Mouse (Mus musculus) right cerebral cortex, postnatal 36 days (tissue): ENCODE results near the gene Stip1.
"Not testable (repeated sequence)": the region's sequence is repeated elsewhere in the genome, so short reads cannot be mapped to it uniquely, and the experiment has no call there.

Source experiments
- DNase-seq, 2 experiments: peaks; one replicate each; pipeline ENCODE4 v3.0.0; 2022; ENCODE audit warnings: low spot score in 2 of 2, mixed read lengths in 1 of 2

Stip1 gene

DNA sequence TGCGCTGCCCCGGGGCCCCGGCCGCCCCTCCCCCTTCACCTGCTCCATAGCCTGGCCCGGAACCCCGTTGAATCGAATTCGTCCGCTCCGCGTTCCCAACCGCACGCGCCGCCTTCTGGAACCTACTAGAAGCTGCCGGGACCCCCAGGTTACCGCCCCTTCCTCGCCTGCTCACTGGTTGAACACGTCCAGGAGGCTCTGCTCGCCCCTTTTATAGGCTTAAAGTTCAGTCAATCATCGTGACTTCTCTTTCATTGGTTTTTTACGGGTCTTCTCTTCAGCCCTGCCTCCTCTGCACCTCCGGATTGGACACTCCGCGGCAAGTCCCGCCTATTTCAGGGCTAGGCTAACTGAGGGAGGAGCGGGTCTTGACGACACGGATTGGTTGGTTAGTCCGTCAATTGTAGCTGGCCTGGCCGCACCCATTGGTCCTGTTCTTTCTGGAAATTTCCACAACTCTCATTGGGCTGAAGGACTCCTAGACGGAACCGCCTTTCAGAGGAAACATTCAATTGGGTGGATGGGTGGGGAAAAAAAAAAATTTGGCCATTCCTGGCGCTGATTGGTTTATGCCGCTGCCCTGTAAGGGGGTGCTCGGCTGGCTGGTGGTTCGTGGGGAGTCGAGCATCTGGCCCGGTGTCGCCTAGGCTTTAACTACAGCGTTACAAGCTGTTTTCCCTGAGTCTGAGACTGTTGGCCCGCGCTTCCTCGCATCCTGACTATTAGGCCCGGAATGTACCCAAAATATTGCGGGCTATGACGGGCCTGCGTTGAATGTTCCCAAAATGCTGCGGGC is at the start of gene Stip1:
Stip1 (minus strand) TSS at position 127 of the 796 bp plus-strand sequence.
- DNase-seq, result peak; percentile 99 to 100

GRCm38 (mm10) chr19:7089050-7089449 is 49.3 kb upstream of the Stip1 start:
- no peak for DNase-seq

DNA sequence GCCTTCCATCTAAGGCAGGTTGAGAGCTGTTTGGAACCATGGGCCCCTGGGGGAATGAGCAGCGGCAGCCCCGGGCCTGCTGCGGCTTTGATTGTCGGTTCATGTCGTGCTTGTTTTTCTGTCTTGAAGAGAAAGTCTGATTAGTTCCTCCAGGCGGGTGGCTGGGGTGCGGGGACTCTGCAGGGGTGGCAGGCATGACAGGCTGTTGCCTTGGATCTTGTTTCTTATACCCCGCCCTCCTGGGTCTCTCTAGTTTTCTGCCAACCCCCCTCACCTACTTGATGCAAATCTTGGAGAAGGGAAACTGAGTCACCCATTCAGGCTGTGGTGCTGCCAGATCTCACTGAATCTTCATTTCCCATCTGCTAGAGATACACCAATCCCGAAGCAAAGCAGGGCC is 48.8 kb upstream of the Stip1 start:
- no peak for DNase-seq

DNA sequence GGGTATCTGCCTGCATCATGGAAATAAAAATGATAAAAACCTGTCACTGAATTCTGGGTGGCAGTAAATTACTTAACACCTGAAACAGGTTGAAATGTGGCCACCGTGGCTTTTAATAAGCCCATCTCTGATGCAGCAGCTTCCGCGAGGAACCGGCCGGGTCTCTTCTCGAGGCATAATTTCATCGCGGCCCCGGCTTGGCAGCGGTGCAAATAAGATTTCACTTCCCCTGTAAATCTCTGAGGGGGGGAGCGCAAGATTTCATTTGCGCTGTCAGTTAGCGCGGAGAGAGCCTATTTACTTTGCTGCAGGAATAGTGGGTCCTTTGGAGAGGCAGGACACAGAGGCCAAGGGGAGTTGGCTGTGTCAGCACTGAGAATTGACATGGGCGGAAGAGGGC is 45.0 kb upstream of the Stip1 start:
- DNase-seq, result no peak

- peak; percentile 40 to 66 for DNase-seq
These were observed 43.4 kb upstream of the Stip1 start for GRCm38 (mm10) chr19:7083035-7083794.

DNA sequence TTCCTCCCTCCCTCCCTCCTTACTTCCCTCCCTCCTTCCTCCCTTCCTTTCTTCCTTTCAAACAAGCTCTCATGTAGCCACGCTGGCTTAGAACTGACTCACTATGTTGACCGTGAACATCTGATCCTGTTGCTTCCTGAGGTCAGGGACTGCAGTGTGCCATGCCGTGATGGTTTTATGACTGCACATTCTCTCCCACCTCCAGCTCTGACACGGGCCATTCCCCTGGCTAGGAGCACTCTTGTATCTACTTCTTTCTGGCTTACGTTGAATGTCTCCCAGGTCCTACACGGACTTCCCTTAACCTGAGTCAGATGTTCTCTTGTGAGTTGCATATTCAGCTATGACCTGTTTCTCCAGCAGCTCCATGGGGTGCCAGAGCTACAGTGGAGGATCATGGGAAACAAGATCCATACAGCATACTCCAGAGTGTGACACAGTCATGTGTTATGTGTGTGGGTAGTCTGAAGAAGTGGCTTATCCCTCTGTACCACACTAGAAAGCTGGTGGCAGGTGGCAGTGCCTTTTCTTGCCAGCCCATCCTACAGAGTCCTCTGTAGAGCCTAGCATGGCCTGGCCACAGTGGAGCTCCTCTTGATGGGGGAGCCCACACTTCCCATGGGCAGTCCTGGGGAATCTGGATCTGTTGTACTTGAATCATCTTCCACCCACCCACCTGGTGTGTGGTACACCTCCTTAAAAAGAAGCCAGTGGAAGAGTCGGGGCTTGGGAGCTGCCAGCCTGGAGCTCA is 41.9 kb upstream of the Stip1 start:
- DNase-seq, result peak; percentile 45 to 73

DNA sequence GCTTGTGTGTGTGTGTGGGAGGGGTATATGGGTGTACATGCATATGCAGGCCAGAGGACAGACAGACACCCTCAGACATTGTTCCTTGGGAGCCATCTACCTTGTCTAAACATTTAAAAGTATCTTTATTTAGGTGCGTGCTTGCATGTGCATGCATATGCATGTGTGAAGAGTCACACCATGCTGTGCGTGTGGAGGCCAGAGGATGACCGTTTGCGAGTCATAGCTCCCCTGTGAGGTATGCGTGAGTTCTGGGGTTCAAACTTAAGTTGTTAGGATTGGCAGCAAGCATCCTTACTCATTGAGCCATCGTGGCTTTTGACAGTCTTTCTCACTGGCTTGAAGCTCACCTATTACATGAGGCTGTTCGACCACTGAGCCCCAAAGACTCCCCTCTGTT is 38.5 kb upstream of the Stip1 start:
- no peak for DNase-seq

DNA sequence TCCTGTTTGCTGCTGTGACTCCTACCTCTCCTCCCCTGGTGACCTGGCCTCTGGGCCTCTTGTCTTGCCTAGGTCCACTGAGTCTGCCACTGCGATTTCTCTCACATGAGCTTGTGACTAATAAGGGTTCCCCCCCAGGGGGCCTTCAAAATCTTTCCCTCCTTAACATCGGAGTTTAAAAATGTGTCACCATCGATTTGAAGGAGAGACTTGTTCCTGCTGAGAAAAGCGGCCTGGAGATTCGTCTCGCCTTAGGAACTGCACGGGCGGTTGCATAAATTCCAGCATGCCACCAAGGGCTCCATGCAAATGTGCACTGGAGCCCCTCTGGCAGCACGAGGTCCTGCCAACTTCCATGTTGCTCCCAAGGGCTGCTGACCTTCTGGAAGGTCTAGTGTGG is 37.9 kb upstream of the Stip1 start:
- no peak for DNase-seq

DNA sequence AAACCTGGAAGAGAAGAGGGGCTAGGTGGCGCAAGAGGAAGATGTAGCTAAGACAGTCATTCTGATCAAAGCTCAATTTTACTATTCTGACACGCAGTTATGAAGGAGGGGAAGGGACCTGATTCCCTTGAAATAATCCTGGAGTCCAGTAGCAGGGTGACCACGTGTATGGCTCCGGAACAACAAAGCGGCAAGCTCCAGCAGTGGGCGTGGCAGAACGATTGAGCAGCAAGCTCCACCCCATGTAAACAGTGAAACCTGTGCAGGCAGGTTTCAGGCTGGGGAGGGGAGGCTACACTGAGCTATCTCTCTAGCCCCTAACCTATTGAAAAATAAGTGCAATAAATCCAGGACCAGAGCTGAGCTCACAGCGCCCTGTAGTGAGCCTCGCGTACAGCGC is 35.6 kb upstream of the Stip1 start:
- not testable (repeated sequence) for DNase-seq

DNA sequence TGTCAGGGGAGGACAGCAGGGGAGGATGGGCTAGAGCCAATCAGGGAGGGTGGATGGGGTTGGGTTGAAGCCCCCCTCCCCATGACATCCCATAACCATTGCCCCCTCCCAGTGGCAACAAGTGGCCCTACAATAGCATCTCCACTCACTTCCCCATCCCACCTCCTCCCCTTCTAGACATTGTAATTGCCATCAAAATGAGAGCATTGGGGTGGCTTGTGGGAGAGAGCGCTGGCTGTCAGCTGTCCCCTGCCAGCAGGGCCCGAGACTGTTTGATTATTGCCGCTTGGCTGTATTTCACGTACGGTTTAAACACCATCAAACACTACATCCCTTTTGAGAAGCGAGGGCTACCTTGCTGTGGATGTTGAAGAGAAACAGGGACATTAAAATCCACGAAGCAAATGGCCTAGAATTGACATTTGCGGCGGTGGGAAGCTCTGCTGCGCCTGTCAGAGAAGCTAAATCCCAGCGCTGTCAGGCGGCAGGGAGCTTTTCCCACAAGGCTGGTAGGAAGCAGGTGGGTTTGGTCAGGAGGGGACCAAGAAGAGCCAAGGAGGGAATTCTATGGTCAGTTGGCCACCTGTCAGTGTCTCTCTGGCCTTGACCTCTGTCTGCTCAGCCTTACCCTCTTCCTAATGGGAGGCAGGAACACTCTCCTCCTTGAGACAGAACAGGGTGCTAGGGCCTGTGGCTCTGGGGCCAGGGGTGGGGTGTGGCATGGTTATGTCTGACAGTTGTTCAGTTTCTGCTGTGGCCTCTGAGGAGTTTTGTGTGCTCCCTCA is 34.4 kb upstream of the Stip1 start:
- DNase-seq, result no peak

- DNase-seq, result no peak
These were observed 32.5 kb upstream of the Stip1 start for GRCm38 (mm10) chr19:7072221-7072620.

GRCm38 (mm10) chr19:7070775-7071174 is 31.0 kb upstream of the Stip1 start:
- DNase-seq, result no peak

DNA sequence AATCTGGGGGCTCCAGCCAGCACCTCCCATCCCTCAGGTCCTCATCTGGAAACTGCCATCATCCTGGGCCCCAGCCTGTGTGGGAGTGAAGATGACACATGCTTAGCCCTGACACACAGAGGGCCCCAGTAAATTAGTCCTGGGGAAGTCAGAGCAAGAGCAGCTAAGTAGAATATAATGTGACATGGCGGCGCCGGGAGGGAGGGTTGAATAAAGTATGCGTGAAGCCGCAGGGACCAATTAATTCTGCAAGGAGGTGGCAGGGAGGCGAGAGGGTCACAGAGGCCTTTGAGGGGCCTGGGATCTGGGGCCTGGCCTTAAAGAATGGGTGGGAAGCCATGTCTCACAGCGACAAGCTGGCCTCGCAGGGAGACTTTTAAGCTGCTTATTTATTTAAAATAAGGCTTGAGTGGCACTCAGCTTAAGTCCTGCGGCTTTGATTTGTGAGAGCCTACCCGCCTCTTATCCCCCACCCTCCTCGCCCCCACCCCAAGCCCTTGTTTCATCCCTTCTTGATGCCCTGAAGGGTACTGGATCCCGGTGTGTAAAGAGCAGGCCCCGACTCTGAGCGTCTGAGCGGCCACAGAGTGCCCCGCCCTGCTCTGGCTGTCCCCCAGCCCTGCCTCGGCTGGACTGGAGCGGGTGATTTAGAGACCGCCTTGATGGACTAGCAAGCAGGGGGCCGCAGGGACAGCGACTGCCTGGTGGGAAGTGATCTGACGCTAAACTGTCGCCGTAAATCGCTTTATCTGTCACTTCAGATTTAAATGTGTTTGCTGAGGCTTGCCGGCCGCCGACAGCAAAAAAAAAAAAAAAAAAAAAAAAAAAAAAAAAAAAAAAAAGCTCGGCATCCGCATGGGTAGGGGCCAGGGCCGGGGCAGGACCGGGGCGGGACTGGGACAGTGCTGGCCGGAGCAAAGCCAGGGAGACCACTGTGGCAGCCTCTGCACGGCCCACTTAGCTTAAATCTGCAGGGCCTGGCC is 30.3 kb upstream of the Stip1 start:
- no peak for DNase-seq

DNA sequence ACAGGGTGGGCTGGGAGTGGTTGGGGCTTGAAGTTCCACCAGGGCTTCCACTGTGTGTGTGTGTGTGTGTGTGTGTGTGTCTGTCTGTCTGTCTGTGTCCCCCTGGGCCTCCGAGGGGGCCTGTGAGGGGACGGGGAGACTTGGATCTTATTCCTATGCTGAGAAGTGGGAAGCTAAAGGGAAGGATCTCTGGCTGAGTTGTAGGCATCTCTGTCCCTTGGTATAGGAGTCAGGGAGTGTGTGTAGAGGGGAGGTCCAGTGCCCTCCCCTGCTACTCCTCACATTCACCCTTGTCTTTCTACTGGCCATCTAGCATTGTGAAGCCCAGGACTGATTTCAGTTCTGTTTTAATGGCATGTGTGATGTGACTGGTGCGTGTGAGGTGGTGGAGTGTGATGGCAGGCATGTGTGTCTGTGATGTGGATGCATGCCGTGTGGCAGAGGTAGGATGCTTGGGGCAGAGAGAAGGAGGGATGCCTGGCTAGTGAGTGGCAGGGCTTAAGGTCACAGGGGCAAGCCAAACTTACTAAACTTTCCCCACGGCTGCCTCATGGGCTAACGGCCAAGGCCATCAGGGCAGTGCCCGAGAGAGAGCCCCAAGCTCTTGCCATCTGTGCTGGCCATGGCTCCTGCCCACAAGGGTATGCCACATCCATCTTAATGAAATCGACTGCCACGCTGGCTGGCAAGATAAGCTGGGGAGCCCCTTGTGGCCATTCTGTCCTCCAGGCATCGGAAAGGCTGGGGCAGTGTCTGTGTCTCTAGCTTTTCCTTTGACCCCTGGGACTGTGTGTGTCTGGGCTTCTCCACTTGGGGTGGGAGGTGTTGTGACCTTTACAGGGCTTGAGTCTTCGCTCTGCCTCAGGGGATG is 29.1 kb upstream of the Stip1 start:
- DNase-seq, result no peak

- no peak for DNase-seq
These were observed 28.4 kb upstream of the Stip1 start for GRCm38 (mm10) chr19:7068136-7068535.

DNA sequence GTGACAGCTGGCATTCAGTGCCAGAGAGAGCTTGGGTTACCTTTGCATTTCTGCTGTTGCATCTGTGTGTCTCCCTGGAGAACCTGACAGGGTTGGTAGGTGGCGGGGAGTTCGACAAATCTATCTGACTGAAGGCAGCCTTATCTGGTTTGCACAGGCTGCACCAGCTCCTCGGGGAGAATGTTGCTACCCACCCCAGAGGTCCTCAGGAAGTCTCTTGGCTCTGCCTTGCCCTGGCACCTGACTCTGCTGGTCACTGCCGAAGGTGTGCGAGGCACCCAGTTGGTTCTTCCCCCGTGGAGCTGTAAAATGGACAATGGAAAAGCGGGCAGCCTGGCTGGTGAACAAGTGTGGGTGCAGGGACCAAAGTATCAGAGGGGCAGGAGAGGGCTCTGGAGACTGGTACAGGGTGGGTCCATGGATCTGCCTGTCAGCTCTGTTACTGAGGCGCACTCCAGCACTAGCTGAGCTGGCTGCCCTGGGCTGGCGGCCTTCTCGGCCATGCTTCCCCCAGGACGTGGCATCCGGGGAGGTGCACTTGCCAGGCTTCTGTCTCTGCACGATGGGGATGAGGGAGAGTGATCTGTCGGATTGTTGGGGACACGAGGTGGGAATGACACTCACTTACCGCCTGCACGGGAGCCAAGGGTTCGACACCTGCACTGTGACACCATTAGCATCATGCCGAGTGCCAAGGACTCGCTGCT is 27.7 kb upstream of the Stip1 start:
- DNase-seq, result no peak

- DNase-seq, result no peak
These were observed 27.1 kb upstream of the Stip1 start for GRCm38 (mm10) chr19:7066828-7067342.

DNA sequence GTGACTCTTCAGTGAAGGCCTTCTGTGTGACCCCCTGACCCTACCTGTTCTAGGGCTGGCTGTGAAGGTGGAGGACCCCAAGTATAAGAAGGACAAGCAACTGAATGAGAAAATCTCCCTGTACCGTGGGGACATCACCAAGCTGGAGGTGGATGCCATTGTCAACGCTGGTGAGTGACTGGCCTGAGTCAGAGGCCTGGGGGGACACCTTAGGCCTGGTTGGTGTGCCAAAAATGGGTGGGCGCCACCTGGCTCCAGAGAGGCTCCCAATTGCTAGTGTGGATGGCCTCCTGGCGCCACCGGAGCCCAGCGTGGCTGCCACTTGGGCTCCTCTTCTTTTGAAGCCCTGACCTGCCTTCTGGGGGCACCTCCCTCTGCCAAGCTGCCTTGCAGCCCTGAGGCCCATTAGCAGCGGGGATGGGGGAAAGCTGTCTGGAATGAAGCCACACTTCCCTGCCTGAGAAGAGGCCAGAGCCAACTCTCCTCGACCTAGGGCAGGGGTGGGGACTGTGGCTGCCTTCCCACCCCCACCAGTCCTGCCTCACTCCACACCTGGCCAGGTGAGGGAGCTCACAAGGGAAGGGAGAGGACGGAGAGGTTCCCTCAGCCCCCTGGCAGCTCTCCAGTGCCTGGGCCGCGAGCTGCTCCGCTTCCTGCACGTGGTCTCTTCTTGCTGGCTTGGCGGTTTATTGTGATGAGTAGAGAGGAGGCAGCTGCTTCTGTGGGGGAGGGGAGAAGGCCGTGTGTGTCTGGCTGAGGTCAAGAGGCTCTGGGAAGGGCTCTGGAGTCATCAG is 26.5 kb upstream of the Stip1 start:
- no peak for DNase-seq
